Mouse (Mus musculus) liver, embryonic 13.5 days (tissue): Measurements from ENCODE around the gene Rps21. TPM values are rescaled to one million over a fixed set of nuclear protein-coding genes. Genes with fewer than 3 reads are reported as not detected.

Experiments used
- ATAC-seq: fragments of 200-750 bp; cut with Nextera tagmentation; 2 replicates; pipeline ENCODE4 v1.8.0; 2017; ENCODE audit warnings: low read depth, mild to moderate bottlenecking, moderate number of reproducible peaks, moderate library complexity
- DNase-seq: peaks from one replicate; pipeline ENCODE4 v3.0.0; 2022
- H3K27ac ChIP-seq: fragments of 300-500 bp; sonication (generic); 2 replicates; pipeline ENCODE4 v1.5.1; 2015; ENCODE audit warnings: moderate library complexity, mild to moderate bottlenecking, inconsistent platforms
- H3K27me3 ChIP-seq: fragments of 300-500 bp; sonication (generic); 2 replicates; pipeline ENCODE4 v1.6.1; 2015; ENCODE audit warnings: mild to moderate bottlenecking, inconsistent platforms
- H3K36me3 ChIP-seq: fragments of 300-500 bp; sonication (generic); 2 replicates; pipeline ENCODE4 v1.6.1; 2015; ENCODE audit warnings: mild to moderate bottlenecking, inconsistent platforms
- H3K4me1 ChIP-seq: fragments of 300-500 bp; sonication (generic); replicated peaks from 2 replicates; pipeline ENCODE4 v1.6.1; 2015; ENCODE audit warnings: inconsistent platforms
- H3K4me2 ChIP-seq: fragments of 300-500 bp; sonication (generic); 2 replicates; pipeline ENCODE4 v1.6.1; 2015; ENCODE audit warnings: inconsistent platforms, mild to moderate bottlenecking, moderate library complexity
- H3K4me3 ChIP-seq: fragments of 300-500 bp; sonication (generic); replicated peaks from 2 replicates; pipeline ENCODE4 v1.5.1; 2015; ENCODE audit warnings: mild to moderate bottlenecking, inconsistent platforms
- H3K9ac ChIP-seq: fragments of 300-500 bp; sonication (generic); 2 replicates; pipeline ENCODE4 v1.6.1; 2015; ENCODE audit warnings: mild to moderate bottlenecking, inconsistent platforms
- H3K9me3 ChIP-seq: fragments of 300-500 bp; sonication (generic); replicated peaks from 2 replicates; pipeline ENCODE4 v1.6.1; 2016; ENCODE audit warnings: inconsistent platforms
- WGBS: fragments of 180-500 bp; shearing (Covaris S2); methylation state at CpG from one replicate; pipeline ENCODE4 v1.1.7; 2015; ENCODE audit not compliant: insufficient replicate concordance; 5-methylcytosine and 5-hydroxymethylcytosine counted together
- polyA plus RNA-seq: library from polyadenylated mRNA; unstranded; fragments of >200 nt; fragmentation: Nextera tagmentation; extraction: Ambion mirVana; gene quantifications from 2 replicates; pipeline ENCODE4 v1.2.1, GENCODE M21; 2015

Gene Rps21
- polyA plus RNA-seq, 1 experiment from 2014 or later, result 552 TPM

DNA sequence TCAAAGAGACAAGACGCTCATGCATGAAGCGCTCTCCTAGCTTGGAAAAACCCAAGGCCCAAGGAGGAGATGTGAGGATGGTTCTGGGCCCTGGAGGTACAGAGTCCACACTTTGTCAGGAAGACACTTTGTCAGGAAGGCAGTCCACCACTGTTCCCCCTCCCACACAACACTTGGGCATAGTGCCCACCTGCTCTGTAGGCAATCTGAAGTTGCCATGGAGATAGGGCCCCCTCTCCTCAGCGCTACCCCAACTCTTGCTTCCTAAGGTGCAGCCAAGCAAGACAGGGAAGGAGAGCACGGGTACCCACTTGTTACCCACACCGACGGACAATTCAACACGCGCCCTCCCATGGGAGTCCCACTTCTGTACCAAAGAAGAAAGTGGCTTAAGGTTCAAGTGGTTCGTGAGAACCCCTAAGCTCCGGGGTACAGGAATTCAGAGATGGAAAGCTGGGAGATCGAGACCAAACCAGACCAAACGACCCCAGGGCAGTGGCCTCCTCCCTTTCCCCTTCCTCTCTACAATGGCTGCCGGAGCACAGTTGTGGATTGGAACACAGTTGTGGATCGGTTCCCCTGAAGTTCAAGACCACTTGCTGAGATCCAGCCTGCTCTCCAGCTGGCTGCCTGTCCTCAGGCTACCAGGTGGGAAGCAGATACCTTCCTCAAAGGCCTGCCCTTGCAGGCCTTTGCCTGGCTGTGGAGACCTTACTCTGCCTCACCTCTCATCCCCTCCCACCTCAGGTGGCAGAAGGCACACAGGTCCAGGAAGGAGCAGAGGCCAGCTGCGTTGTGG lies 37.8 kb upstream of the Rps21 start:
- no peak overlapping the region for H3K4me2 ChIP-seq
- ATAC-seq (no peak), DNase-seq (no peak)
- no peak overlapping the region for H3K9ac ChIP-seq
- no peaks in the 10 kb centered on the region for H3K9me3 ChIP-seq
- no peaks in the 10 kb centered on the region for H3K36me3 ChIP-seq
- no peak overlapping the region for H3K4me3 ChIP-seq
- WGBS, result 70% methylated on average over 15 of the region's 15 CpGs
- peaks cover 28% of the 10 kb centered on the region for H3K4me1 ChIP-seq
- no peak overlapping the region for H3K27ac ChIP-seq
- peaks cover 19% of the 10 kb centered on the region for H3K27me3 ChIP-seq

- DNase-seq (no peak), ATAC-seq (no peak)
- Histone ChIP-seq H3K36me3 (no peaks in the 10 kb centered on the region), H3K27ac (no peak overlapping the region), H3K9me3 (no peaks in the 10 kb centered on the region), H3K4me3 (no peak overlapping the region), H3K4me2 (no peak overlapping the region), H3K4me1 (peaks cover 24% of the 10 kb centered on the region), H3K27me3 (peaks cover 27% of the 10 kb centered on the region), H3K9ac (no peak overlapping the region)
- 56% methylated on average over 9 of the region's 9 CpGs for WGBS
Observed at GRCm38 (mm10) chr2:180220165-180220564, 37.0 kb upstream of the Rps21 start.

GRCm38 (mm10) chr2:180221051-180221450 lies 36.1 kb upstream of the Rps21 start:
- ATAC-seq, result no peak
- no peak overlapping the region for H3K27ac ChIP-seq
- H3K4me3 ChIP-seq, result no peak overlapping the region
- DNase-seq, result no peak
- H3K4me2 ChIP-seq, result no peak overlapping the region
- no peaks in the 10 kb centered on the region for H3K36me3 ChIP-seq
- H3K27me3 ChIP-seq, result peaks cover 36% of the 10 kb centered on the region
- peaks cover 30% of the 10 kb centered on the region for H3K4me1 ChIP-seq
- no peak overlapping the region for H3K9ac ChIP-seq
- WGBS, result 77% methylated on average over 9 of the region's 9 CpGs
- H3K9me3 ChIP-seq, result no peaks in the 10 kb centered on the region

GRCm38 (mm10) chr2:180222250-180222649 lies 34.9 kb upstream of the Rps21 start:
- 30% methylated on average over 6 of the region's 6 CpGs for WGBS
- peaks cover 37% of the 10 kb centered on the region for H3K4me1 ChIP-seq
- DNase-seq (no peak), ATAC-seq (no peak)
- H3K27ac ChIP-seq, result no peak overlapping the region
- no peaks in the 10 kb centered on the region for H3K36me3 ChIP-seq
- no peak overlapping the region for H3K4me3 ChIP-seq
- no peak overlapping the region for H3K9ac ChIP-seq
- no peaks in the 10 kb centered on the region for H3K9me3 ChIP-seq
- no peak overlapping the region for H3K4me2 ChIP-seq
- H3K27me3 ChIP-seq, result peaks cover 48% of the 10 kb centered on the region

- peak overlapping the region; percentile 77 for H3K4me2 ChIP-seq
- H3K9ac ChIP-seq, result 0 out of 2 replicates have a peak overlapping the region, but pooled peaks have one; percentile 39
- 8% methylated on average over 13 of the region's 13 CpGs for WGBS
- peaks cover 40% of the 10 kb centered on the region for H3K4me1 ChIP-seq
- no peak overlapping the region for H3K27ac ChIP-seq
- H3K9me3 ChIP-seq, result no peaks in the 10 kb centered on the region
- peaks cover 61% of the 10 kb centered on the region for H3K27me3 ChIP-seq
- DNase-seq (no peak), ATAC-seq (no peak)
- H3K4me3 ChIP-seq, result peak overlapping the region; percentile 59
- H3K36me3 ChIP-seq, result no peaks in the 10 kb centered on the region
Observed at GRCm38 (mm10) chr2:180224647-180225043, 32.5 kb upstream of the Rps21 start.

DNA sequence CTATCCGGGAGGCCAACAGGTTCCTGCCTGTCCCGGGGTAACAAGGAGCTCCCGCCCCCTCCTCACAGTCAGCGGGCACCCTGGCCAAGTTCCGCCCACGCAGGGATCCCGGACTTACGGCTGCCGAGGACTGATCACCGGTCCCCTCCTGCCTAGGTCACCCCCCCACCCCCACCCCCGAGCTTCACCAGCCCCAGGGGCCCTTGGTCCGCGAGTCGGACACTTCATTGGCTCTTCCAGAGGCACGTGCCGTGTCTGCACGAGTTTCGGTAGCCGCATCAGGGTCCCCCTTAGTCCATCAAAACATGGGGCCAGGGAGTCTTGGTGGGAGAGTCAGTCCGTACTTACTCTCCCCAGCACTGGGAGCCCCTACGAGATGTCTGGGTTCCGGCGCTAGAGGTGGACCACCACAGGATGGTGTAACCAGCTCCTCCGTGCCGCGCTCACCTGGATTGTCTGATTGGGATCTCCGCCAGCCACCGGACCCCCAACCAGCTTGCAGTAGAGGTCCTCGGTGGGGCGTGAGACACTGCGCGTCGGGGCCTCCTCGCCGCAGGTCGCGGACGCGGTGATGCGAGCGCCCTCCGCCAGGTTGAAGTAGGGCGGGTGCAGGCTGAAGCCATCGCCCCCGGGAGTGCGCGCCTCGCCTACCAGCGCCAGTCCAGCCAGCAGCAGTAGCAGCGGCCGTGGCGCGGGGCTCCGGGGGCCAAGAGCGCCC lies 32.0 kb upstream of the Rps21 start:
- Histone ChIP-seq H3K27ac (no peak overlapping the region), H3K36me3 (no peaks in the 10 kb centered on the region), H3K4me3 (peak overlapping the region; percentile 59), H3K9ac (peak overlapping the region; percentile 39), H3K4me1 (peaks cover 40% of the 10 kb centered on the region), H3K4me2 (peak overlapping the region; percentile 77), H3K9me3 (no peaks in the 10 kb centered on the region), H3K27me3 (peaks cover 61% of the 10 kb centered on the region)
- ATAC-seq (peak; percentile 19), DNase-seq (no peak)
- under 1% methylated on average over 52 of the region's 55 CpGs for WGBS

- Histone ChIP-seq H3K4me3 (peak within 1 kb of the TSS; percentile 59), H3K9me3 (no peaks in the 10 kb centered on the region), H3K4me1 (peaks cover 40% of the 10 kb centered on the region), H3K4me2 (peak within 1 kb of the TSS; percentile 77), H3K9ac (peak within 1 kb of the TSS; percentile 39), H3K36me3 (no peaks in the 10 kb centered on the region), H3K27me3 (peaks cover 61% of the 10 kb centered on the region), H3K27ac (no peak within 1 kb of the TSS)
- DNase-seq, result peak; percentile 39
- ATAC-seq, result peak; percentile 52
- whole genome bisulfite sequencing, result under 1% methylated on average over 31 of the region's 37 CpGs
Observed at GRCm38 (mm10) chr2:180225762-180226378, 31.3 kb upstream of the Rps21 start, which contains the start of gene Lama5. Lama5 (minus strand) TSS chr2:180225859.

GRCm38 (mm10) chr2:180227262-180228059 lies 29.7 kb upstream of the Rps21 start:
- WGBS, result 3% methylated on average over 21 of the region's 21 CpGs
- H3K27me3 ChIP-seq, result peaks cover 60% of the 10 kb centered on the region
- DNase-seq (peak; percentile 44), ATAC-seq (peak; percentile 60)
- no peaks in the 10 kb centered on the region for H3K9me3 ChIP-seq
- H3K4me3 ChIP-seq, result peak overlapping the region; percentile 30
- no peak overlapping the region for H3K27ac ChIP-seq
- peak overlapping the region; percentile 53 for H3K4me2 ChIP-seq
- no peaks in the 10 kb centered on the region for H3K36me3 ChIP-seq
- 0 out of 2 replicates have a peak overlapping the region, but pooled peaks have one; percentile 14 for H3K9ac ChIP-seq
- H3K4me1 ChIP-seq, result peaks cover 36% of the 10 kb centered on the region

DNA sequence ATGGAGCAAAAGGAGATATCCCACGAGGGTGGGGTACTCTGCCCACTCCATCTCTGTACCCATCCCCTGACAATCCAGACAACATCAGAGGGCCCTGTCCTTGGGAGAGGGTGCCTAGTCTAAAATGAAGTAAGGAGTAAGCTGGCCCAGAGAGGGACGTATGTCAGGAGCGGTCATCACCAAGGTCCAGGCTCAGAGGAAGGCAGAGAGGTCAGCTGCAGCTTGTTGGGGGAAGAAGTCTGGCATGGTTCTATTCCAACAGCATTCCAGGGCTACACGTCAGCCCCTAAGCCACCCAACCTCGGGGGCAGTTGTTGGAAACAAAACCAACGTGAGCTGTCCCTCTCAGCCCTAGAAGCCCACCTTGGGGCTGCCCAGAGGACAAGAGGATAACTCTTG lies 29.1 kb upstream of the Rps21 start:
- H3K27ac ChIP-seq, result no peak overlapping the region
- no peak overlapping the region for H3K4me3 ChIP-seq
- 67% methylated on average over 6 of the region's 6 CpGs for WGBS
- no peaks in the 10 kb centered on the region for H3K9me3 ChIP-seq
- ATAC-seq (no peak), DNase-seq (no peak)
- H3K9ac ChIP-seq, result no peak overlapping the region
- H3K4me2 ChIP-seq, result no peak overlapping the region; the same call in 1 of the 2 replicates
- H3K4me1 ChIP-seq, result peaks cover 37% of the 10 kb centered on the region
- peaks cover 54% of the 10 kb centered on the region for H3K27me3 ChIP-seq
- H3K36me3 ChIP-seq, result no peaks in the 10 kb centered on the region

GRCm38 (mm10) chr2:180228592-180228991 lies 28.6 kb upstream of the Rps21 start:
- H3K9me3 ChIP-seq, result no peaks in the 10 kb centered on the region
- no peaks in the 10 kb centered on the region for H3K36me3 ChIP-seq
- ATAC-seq (no peak), DNase-seq (no peak)
- no peak overlapping the region for H3K4me2 ChIP-seq
- no peak overlapping the region for H3K27ac ChIP-seq
- WGBS, result 51% methylated on average over 7 of the region's 7 CpGs
- H3K4me3 ChIP-seq, result no peak overlapping the region
- peaks cover 42% of the 10 kb centered on the region for H3K4me1 ChIP-seq
- H3K9ac ChIP-seq, result no peak overlapping the region
- peaks cover 49% of the 10 kb centered on the region for H3K27me3 ChIP-seq
